Mouse (Mus musculus): ENCODE measurements at regions not wholly inside any gene's neighbourhood (a gene's known extent, or its start where the extent isn't known, plus 50 kb on each side); places are given as distances from the start of the nearest gene placed in this dataset.

GRCm38 (mm10) chr5:46488140-46488942 lies 630.9 kb upstream of the Lcorl start:
- H3K9ac ChIP-seq, result no peak overlapping the region
- no peak overlapping the region for H3K4me2 ChIP-seq
- WGBS, result 39% methylated on average over 6 of the region's 6 CpGs
- H3K4me1 ChIP-seq, result no peaks in the 10 kb centered on the region
- ATAC-seq (ENCODE audit: insufficient read depth, low FRiP score, low read depth), result no peak
- H3K27me3 ChIP-seq (replicated peaks), result no peaks in the 10 kb centered on the region
- no peaks in the 10 kb centered on the region for H3K36me3 ChIP-seq
- no peak overlapping the region for H3K27ac ChIP-seq
- no peak overlapping the region for H3K4me3 ChIP-seq (replicated peaks)
- H3K9me3 ChIP-seq, result no peaks in the 10 kb centered on the region

GRCm38 (mm10) chr5:46486740-46487326 lies 629.4 kb upstream of the Lcorl start:
- Histone ChIP-seq H3K9me3 (no peaks in the 10 kb centered on the region), H3K27me3 (replicated peaks) (no peaks in the 10 kb centered on the region), H3K9ac (no peak overlapping the region), H3K36me3 (no peaks in the 10 kb centered on the region), H3K4me2 (no peak overlapping the region), H3K4me1 (no peaks in the 10 kb centered on the region), H3K27ac (no peak overlapping the region), H3K4me3 (replicated peaks) (no peak overlapping the region)
- 80% methylated on average over 1 of the region's 1 CpGs for WGBS
- ATAC-seq (ENCODE audit: insufficient read depth, low FRiP score, low read depth), result no peak

GRCm38 (mm10) chr5:46456356-46456755 lies 598.9 kb upstream of the Lcorl start:
- no peaks in the 10 kb centered on the region for H3K27me3 ChIP-seq (replicated peaks)
- WGBS, result 74% methylated on average over 3 of the region's 3 CpGs
- no peaks in the 10 kb centered on the region for H3K36me3 ChIP-seq
- no peak overlapping the region for H3K27ac ChIP-seq
- no peak overlapping the region for H3K9ac ChIP-seq
- no peak overlapping the region for H3K4me3 ChIP-seq (replicated peaks)
- H3K9me3 ChIP-seq, result no peaks in the 10 kb centered on the region
- no peak for ATAC-seq (ENCODE audit: insufficient read depth, low FRiP score, low read depth)
- H3K4me2 ChIP-seq, result no peak overlapping the region
- H3K4me1 ChIP-seq, result no peaks in the 10 kb centered on the region

DNA sequence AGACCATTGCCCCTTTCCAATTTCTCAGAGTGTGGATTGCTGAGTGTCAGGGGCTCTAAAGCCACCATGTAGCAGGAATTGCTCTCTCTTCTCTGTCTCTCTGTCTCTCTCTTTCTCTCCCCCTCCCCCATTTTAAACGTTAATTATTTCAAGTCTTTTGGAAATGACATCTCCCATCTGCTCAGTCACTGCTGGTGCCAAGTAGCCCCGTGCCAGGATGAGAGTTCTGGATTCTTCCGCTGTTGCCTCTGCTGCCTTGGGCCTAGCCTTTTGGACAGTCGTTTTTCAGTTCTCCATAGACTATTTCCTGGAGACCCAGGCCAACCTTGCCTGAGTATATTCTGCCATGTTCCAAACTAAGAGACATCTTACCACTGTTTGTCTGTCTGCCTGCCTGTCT lies 590.9 kb upstream of the Lcorl start:
- H3K9ac ChIP-seq, result no peak overlapping the region
- H3K27ac ChIP-seq, result no peak overlapping the region
- 57% methylated on average over 4 of the region's 4 CpGs for WGBS
- no peak overlapping the region for H3K4me2 ChIP-seq
- no peak for ATAC-seq (ENCODE audit: insufficient read depth, low FRiP score, low read depth)
- no peaks in the 10 kb centered on the region for H3K4me1 ChIP-seq
- no peak overlapping the region for H3K4me3 ChIP-seq (replicated peaks)
- H3K9me3 ChIP-seq, result no peaks in the 10 kb centered on the region
- no peaks in the 10 kb centered on the region for H3K36me3 ChIP-seq
- no peaks in the 10 kb centered on the region for H3K27me3 ChIP-seq (replicated peaks)

- peak; percentile 81; the same call in 1 of the 2 replicates for ATAC-seq (ENCODE audit: insufficient read depth, low FRiP score, low read depth)
- Histone ChIP-seq H3K4me3 (replicated peaks) (no peak overlapping the region), H3K4me1 (no peaks in the 10 kb centered on the region), H3K27me3 (replicated peaks) (no peaks in the 10 kb centered on the region), H3K9me3 (no peaks in the 10 kb centered on the region), H3K9ac (no peak overlapping the region), H3K27ac (no peak overlapping the region), H3K4me2 (peak overlapping the region; percentile 4; the same call in 1 of the 2 replicates), H3K36me3 (no peaks in the 10 kb centered on the region)
- 25% methylated on average over 3 of the region's 3 CpGs for WGBS
These were observed 588.4 kb upstream of the Lcorl start for GRCm38 (mm10) chr5:46445844-46446243.

- H3K36me3 ChIP-seq, result no peaks in the 10 kb centered on the region
- no peak overlapping the region for H3K27ac ChIP-seq
- peak overlapping the region; percentile 4; the same call in 1 of the 2 replicates for H3K4me2 ChIP-seq
- H3K9me3 ChIP-seq, result no peaks in the 10 kb centered on the region
- no peak overlapping the region for H3K4me3 ChIP-seq (replicated peaks)
- no peaks in the 10 kb centered on the region for H3K4me1 ChIP-seq
- H3K9ac ChIP-seq, result no peak overlapping the region
- no peaks in the 10 kb centered on the region for H3K27me3 ChIP-seq (replicated peaks)
- 48% methylated on average over 7 of the region's 7 CpGs for WGBS
- ATAC-seq (ENCODE audit: insufficient read depth, low FRiP score, low read depth), result no peak
These were observed 587.7 kb upstream of the Lcorl start for GRCm38 (mm10) chr5:46445122-46445521.

DNA sequence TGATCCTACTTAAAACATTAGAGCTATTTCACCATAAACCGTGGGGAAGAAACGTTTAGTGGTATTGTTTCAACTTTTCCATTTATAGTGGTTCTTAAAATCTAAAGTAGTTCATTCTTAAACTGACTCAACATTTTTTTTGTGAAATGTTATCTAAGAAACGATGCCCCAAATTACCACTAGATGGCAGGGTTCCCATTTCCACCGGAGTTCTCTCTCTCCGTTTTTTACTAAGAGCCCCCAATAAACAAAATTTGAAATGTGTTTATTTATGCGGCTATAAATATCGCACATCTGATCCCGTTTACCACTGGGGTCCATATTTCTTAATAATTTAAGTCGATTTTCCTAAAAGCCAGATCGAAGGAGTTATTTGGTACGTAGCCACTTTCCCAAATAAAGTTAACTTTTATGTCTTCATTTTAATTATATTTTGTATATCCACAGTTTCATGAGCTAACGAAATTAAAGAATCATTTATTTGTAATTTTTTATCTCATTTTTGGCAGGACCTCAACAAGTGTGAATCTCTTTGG lies 586.5 kb upstream of the Lcorl start:
- 9% methylated on average over 12 of the region's 12 CpGs for WGBS
- ATAC-seq (ENCODE audit: insufficient read depth, low FRiP score, low read depth), result no peak

DNA sequence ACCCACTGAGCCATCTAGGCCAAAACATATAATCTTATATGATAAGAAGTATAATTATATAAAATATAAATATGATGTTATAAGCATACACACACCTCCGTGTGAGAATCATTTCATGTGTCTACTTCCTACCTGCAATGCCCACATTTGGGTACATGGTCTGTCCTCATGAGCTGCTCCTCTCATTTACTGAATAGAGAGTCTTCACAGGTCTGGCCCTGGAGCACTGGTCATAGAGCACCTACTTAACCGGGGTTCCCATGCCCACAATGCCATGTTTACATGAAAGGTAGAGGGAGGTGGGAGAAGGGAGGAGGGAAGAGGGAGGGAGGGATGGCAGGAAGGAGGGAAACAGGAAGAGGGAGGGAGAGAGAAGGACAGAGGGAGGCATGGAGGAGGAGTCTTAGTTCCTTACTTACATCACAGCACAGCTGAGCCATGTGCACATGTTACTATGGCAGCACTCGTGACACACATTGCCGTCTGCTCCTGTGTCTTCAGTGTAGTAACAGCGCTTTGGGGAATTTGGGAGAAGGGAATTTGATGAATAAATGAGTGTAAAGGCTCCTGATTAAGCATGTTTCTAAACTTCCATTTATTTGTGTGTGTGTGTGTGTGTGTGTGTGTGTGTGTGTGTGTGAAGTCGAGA lies 585.3 kb upstream of the Lcorl start:
- no peaks in the 10 kb centered on the region for H3K9me3 ChIP-seq
- whole genome bisulfite sequencing, result 68% methylated on average over 6 of the region's 6 CpGs
- H3K36me3 ChIP-seq, result no peaks in the 10 kb centered on the region
- no peak overlapping the region for H3K9ac ChIP-seq
- H3K27me3 ChIP-seq (replicated peaks), result no peaks in the 10 kb centered on the region
- H3K4me2 ChIP-seq, result no peak overlapping the region
- ATAC-seq (ENCODE audit: insufficient read depth, low FRiP score, low read depth), result no peak
- no peak overlapping the region for H3K4me3 ChIP-seq (replicated peaks)
- no peaks in the 10 kb centered on the region for H3K4me1 ChIP-seq
- no peak overlapping the region for H3K27ac ChIP-seq

More for the DNA sequence above, 586.5 kb upstream of the Lcorl start:
- Histone ChIP-seq H3K9me3 (no peaks in the 10 kb centered on the region), H3K4me2 (peak overlapping the region; percentile 32; the same call in 1 of the 2 replicates), H3K4me1 (no peaks in the 10 kb centered on the region), H3K36me3 (no peaks in the 10 kb centered on the region), H3K9ac (no peak overlapping the region), H3K27ac (no peak overlapping the region), H3K4me3 (replicated peaks) (no peak overlapping the region), H3K27me3 (replicated peaks) (no peaks in the 10 kb centered on the region)

- Histone ChIP-seq H3K9me3 (no peaks in the 10 kb centered on the region), H3K36me3 (no peaks in the 10 kb centered on the region)
- ATAC-seq (ENCODE audit: insufficient read depth, low FRiP score, low read depth), result no peak
These were observed 584.3 kb upstream of the Lcorl start for GRCm38 (mm10) chr5:46441716-46442115.

DNA sequence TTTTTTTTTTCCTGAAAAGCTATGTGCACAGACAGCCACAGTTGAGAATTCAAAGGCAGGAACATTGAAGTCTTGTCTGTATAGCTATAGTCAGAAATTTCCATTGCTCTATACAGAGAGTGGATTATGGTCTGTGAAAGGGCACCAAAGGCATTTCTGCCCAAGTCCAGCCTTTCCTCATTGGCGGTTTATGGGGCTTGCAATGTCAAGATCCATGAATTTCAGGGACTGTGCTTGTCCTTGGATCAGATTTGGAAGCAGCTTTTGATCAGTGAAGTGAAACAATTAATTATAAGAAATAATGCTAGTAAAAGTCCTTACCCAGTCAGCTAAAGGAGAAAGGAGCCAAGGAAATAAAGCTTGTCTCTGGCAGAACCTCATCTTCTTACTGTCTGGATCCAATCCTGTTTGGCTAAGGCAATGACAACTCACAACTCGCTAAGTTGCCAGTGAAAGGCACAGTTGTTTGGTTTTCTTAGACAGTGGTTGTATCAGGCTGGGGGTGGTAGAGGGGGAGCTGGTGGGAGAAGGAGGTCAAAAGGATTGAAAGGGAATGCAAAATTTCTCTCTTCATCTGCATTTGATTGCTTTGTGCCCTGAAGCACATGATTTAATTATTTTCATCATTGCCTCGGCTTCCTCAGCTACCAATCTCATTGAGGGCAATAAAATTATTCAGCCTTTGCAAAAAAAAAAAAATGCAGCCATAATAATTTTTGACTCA lies 574.4 kb upstream of the Lcorl start:
- no peak for ATAC-seq (ENCODE audit: insufficient read depth, low FRiP score, low read depth)
- H3K9me3 ChIP-seq, result no peaks in the 10 kb centered on the region
- no peak overlapping the region for H3K4me2 ChIP-seq
- no peak overlapping the region for H3K9ac ChIP-seq
- H3K36me3 ChIP-seq, result no peaks in the 10 kb centered on the region
- H3K4me1 ChIP-seq, result no peaks in the 10 kb centered on the region
- no peak overlapping the region for H3K27ac ChIP-seq
- H3K4me3 ChIP-seq (replicated peaks), result no peak overlapping the region
- WGBS, result 68% methylated on average over 3 of the region's 3 CpGs
- H3K27me3 ChIP-seq (replicated peaks), result no peaks in the 10 kb centered on the region

More at GRCm38 (mm10) chr5:46441716-46442115, 584.3 kb upstream of the Lcorl start:
- Histone ChIP-seq H3K4me1 (no peaks in the 10 kb centered on the region), H3K9ac (no peak overlapping the region), H3K4me2 (no peak overlapping the region), H3K27ac (no peak overlapping the region), H3K27me3 (replicated peaks) (no peaks in the 10 kb centered on the region), H3K4me3 (replicated peaks) (no peak overlapping the region)

DNA sequence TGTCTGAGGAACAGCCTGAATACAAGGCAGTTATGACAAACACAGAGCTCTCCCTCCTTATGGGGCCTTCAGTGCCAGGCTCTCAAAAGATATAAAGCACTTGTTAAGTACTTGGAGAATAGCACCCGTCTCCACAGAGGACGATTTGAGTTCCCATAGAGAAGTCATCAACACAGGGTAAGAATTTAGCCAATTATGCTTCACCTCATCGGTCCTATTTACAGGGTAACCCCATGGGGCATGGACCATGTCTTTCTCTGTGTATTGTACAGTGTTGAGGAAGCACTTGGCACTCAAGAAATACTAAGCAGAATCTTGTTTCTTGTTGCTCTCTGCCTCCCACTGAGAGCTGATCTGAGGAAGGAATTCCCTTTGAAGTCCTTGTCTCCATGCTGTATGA lies 565.3 kb upstream of the Lcorl start:
- no peak overlapping the region for H3K4me2 ChIP-seq
- ATAC-seq (ENCODE audit: insufficient read depth, low FRiP score, low read depth), result no peak
- H3K27me3 ChIP-seq (replicated peaks), result no peaks in the 10 kb centered on the region
- H3K36me3 ChIP-seq, result no peaks in the 10 kb centered on the region
- no peak overlapping the region for H3K4me3 ChIP-seq (replicated peaks)
- no peaks in the 10 kb centered on the region for H3K9me3 ChIP-seq
- no peak overlapping the region for H3K9ac ChIP-seq
- WGBS, result 80% methylated on average over 3 of the region's 3 CpGs
- H3K27ac ChIP-seq, result no peak overlapping the region
- H3K4me1 ChIP-seq, result no peaks in the 10 kb centered on the region

Measured in stomach, embryonic 15.5 days (tissue).